Mouse (Mus musculus) intestine, embryonic 14.5 days (tissue): ENCODE results near the gene Hsd3b7. TPM values are rescaled to one million over a fixed set of nuclear protein-coding genes. Genes with fewer than 3 reads are reported as not detected.
A peak's percentile ranks its signal among the peaks of the same experiment; 100 is the strongest.

Source experiments
- ATAC-seq: fragments of 200-750 bp; cut with Nextera tagmentation; replicated peaks from 2 replicates; pipeline ENCODE4 v1.8.0; 2017; ENCODE audit warnings: low read depth, moderate number of reproducible peaks, moderate TSS enrichment, moderate library complexity; ENCODE audit not compliant: low FRiP score, low TSS enrichment
- DNase-seq: peaks from one replicate; pipeline ENCODE4 v3.0.0-alpha.2; 2018; ENCODE audit warnings: low spot score
- H3K27ac ChIP-seq: fragments of 300-500 bp; sonication (generic); 2 replicates; pipeline ENCODE4 v1.5.1; 2014; ENCODE audit warnings: low read depth, mild to moderate bottlenecking, control low read depth
- H3K27me3 ChIP-seq: fragments of 300-500 bp; sonication (generic); replicated peaks from 2 replicates; pipeline ENCODE4 v1.6.1; 2014; ENCODE audit warnings: low read length, control low read depth; ENCODE audit not compliant: control insufficient read depth, insufficient read depth
- H3K36me3 ChIP-seq: fragments of 300-500 bp; sonication (generic); 2 replicates; pipeline ENCODE4 v1.6.1; 2014; ENCODE audit warnings: low read length, control low read depth; ENCODE audit not compliant: control insufficient read depth, insufficient read depth
- H3K4me1 ChIP-seq: fragments of 300-500 bp; sonication (generic); replicated peaks from 2 replicates; pipeline ENCODE4 v1.6.1; 2014; ENCODE audit warnings: low read length, control low read depth, mixed read lengths; ENCODE audit not compliant: control insufficient read depth, insufficient read depth
- H3K4me2 ChIP-seq: fragments of 300-500 bp; sonication (generic); 2 replicates; pipeline ENCODE4 v1.6.1; 2014; ENCODE audit warnings: low read length
- H3K4me3 ChIP-seq: fragments of 300-500 bp; sonication (generic); 2 replicates; pipeline ENCODE4 v1.5.1; 2014; ENCODE audit warnings: low read depth, low read length, control low read depth, mixed read lengths
- H3K9ac ChIP-seq: fragments of 300-500 bp; sonication (generic); 2 replicates; pipeline ENCODE4 v1.6.1; 2014; ENCODE audit warnings: mild to moderate bottlenecking, low read length
- H3K9me3 ChIP-seq: fragments of 300-500 bp; sonication (generic); 2 replicates; pipeline ENCODE4 v1.6.1; 2016; ENCODE audit warnings: low read length, control low read depth; ENCODE audit not compliant: control insufficient read depth
- WGBS: fragments of 180-500 bp; shearing (Covaris S2); extraction: QIAGEN DNeasy Blood & Tissue Kit; methylation state at CpG from one replicate; pipeline ENCODE4 v1.1.7; 2014; 5-methylcytosine and 5-hydroxymethylcytosine counted together
- polyA plus RNA-seq: library from polyadenylated mRNA; unstranded; fragments of >200 nt; fragmentation: Nextera tagmentation; extraction: Ambion mirVana; gene quantifications from 2 replicates; pipeline ENCODE4 v1.2.1, GENCODE M21; 2014

The Hsd3b7 gene
- polyA plus RNA-seq, 1 experiment from 2014 or later = 21.6 TPM

GRCm38 (mm10) chr7:127815954-127816821 lies 15.8 kb downstream of the Hsd3b7 start:
- Histone ChIP-seq H3K4me3 (no peak overlapping the region), H3K36me3 (0 out of 2 replicates have a peak, but pooled peaks cover 5% of the 10 kb centered on the region), H3K27ac (peak overlapping the region; percentile 59), H3K27me3 (no peaks in the 10 kb centered on the region), H3K4me1 (peaks cover 6% of the 10 kb centered on the region; the same call in 1 of the 2 replicates), H3K9ac (no peak overlapping the region), H3K9me3 (no peaks in the 10 kb centered on the region), H3K4me2 (no peak overlapping the region)
- ATAC-seq = 0 out of 2 replicates have a peak, but pooled peaks have one; percentile 14
- 51% methylated on average over 15 of the region's 15 CpGs for whole genome bisulfite sequencing
- DNase-seq = no peak

GRCm38 (mm10) chr7:127817053-127817452 lies 16.6 kb downstream of the Hsd3b7 start:
- no peaks in the 10 kb centered on the region for H3K27me3 ChIP-seq
- peaks cover 8% of the 10 kb centered on the region; the same call in 1 of the 2 replicates for H3K4me1 ChIP-seq
- ATAC-seq (no peak), DNase-seq (no peak)
- H3K4me2 ChIP-seq = no peak overlapping the region
- H3K27ac ChIP-seq = no peak overlapping the region
- H3K9ac ChIP-seq = no peak overlapping the region
- 75% methylated on average over 7 of the region's 7 CpGs for WGBS
- H3K4me3 ChIP-seq = no peak overlapping the region
- H3K9me3 ChIP-seq = no peaks in the 10 kb centered on the region
- 0 out of 2 replicates have a peak, but pooled peaks cover 5% of the 10 kb centered on the region for H3K36me3 ChIP-seq

- H3K27ac ChIP-seq = no peak overlapping the region
- H3K27me3 ChIP-seq = no peaks in the 10 kb centered on the region
- H3K36me3 ChIP-seq = 0 out of 2 replicates have a peak, but pooled peaks cover 5% of the 10 kb centered on the region
- 85% methylated on average over 5 of the region's 5 CpGs for WGBS
- H3K9ac ChIP-seq = no peak overlapping the region
- ATAC-seq (no peak), DNase-seq (no peak)
- no peak overlapping the region for H3K4me2 ChIP-seq
- H3K9me3 ChIP-seq = no peaks in the 10 kb centered on the region
- no peak overlapping the region for H3K4me3 ChIP-seq
- H3K4me1 ChIP-seq = peaks cover 8% of the 10 kb centered on the region; the same call in 1 of the 2 replicates
Measured at GRCm38 (mm10) chr7:127817776-127818175, 17.4 kb downstream of the Hsd3b7 start.

- Histone ChIP-seq H3K27me3 (no peaks in the 10 kb centered on the region), H3K9me3 (no peaks in the 10 kb centered on the region), H3K27ac (peak overlapping the region; percentile 14; the same call in 1 of the 2 replicates), H3K36me3 (no peaks in the 10 kb centered on the region), H3K4me2 (no peak overlapping the region), H3K4me1 (peaks cover 18% of the 10 kb centered on the region), H3K9ac (no peak overlapping the region), H3K4me3 (no peak overlapping the region)
- DNase-seq = no peak
- ATAC-seq = no peak
- WGBS = 55% methylated on average over 13 of the region's 13 CpGs
Measured at GRCm38 (mm10) chr7:127820836-127821509, 20.6 kb downstream of the Hsd3b7 start.

- no peak overlapping the region for H3K9ac ChIP-seq
- H3K4me3 ChIP-seq = no peak overlapping the region
- no peak for ATAC-seq
- no peak overlapping the region for H3K27ac ChIP-seq
- no peaks in the 10 kb centered on the region for H3K27me3 ChIP-seq
- H3K4me1 ChIP-seq = peaks cover 18% of the 10 kb centered on the region
- WGBS = 88% methylated on average over 3 of the region's 3 CpGs
- H3K36me3 ChIP-seq = no peaks in the 10 kb centered on the region
- H3K9me3 ChIP-seq = no peaks in the 10 kb centered on the region
- DNase-seq = no peak
- no peak overlapping the region for H3K4me2 ChIP-seq
Measured at GRCm38 (mm10) chr7:127822494-127822893, 22.1 kb downstream of the Hsd3b7 start.

GRCm38 (mm10) chr7:127823236-127824171 lies 23.1 kb downstream of the Hsd3b7 start:
- H3K9ac ChIP-seq = peak overlapping the region; percentile 57
- 65% methylated on average over 11 of the region's 11 CpGs for WGBS
- ATAC-seq = peak; percentile 1; the same call in 1 of the 2 replicates
- peak overlapping the region; percentile 60 for H3K4me2 ChIP-seq
- no peaks in the 10 kb centered on the region for H3K9me3 ChIP-seq
- H3K36me3 ChIP-seq = no peaks in the 10 kb centered on the region
- peak overlapping the region; percentile 68 for H3K4me3 ChIP-seq
- H3K27ac ChIP-seq = 0 out of 2 replicates have a peak overlapping the region, but pooled peaks have one; percentile 33
- no peak for DNase-seq
- H3K27me3 ChIP-seq = no peaks in the 10 kb centered on the region
- H3K4me1 ChIP-seq = peaks cover 18% of the 10 kb centered on the region

GRCm38 (mm10) chr7:127824176-127824871 lies 23.9 kb downstream of the Hsd3b7 start, which contains the start of the genes Stx4a and Stx1b:
TSS of gene Stx4a (plus strand) at chr7:127824294.
TSS of gene Stx1b (minus strand) at chr7:127824549.
- H3K27ac ChIP-seq = 0 out of 2 replicates have a peak within 1 kb of the TSS, but pooled peaks have one; percentile 33
- ATAC-seq = peak; percentile 63
- H3K4me1 ChIP-seq = peaks cover 18% of the 10 kb centered on the region
- H3K9ac ChIP-seq = peak within 1 kb of the TSS; percentile 57
- peak within 1 kb of the TSS; percentile 60 for H3K4me2 ChIP-seq
- no peaks in the 10 kb centered on the region for H3K36me3 ChIP-seq
- WGBS = 5% methylated on average over 35 of the region's 38 CpGs
- no peaks in the 10 kb centered on the region for H3K27me3 ChIP-seq
- H3K4me3 ChIP-seq = peak within 1 kb of the TSS; percentile 68
- H3K9me3 ChIP-seq = no peaks in the 10 kb centered on the region
- DNase-seq = peak; percentile 72
